Mouse (Mus musculus): ENCODE results near the gene Krtap8-1. TPM values are rescaled to one million over a fixed set of nuclear protein-coding genes. Genes with fewer than 3 reads are reported as not detected.

Gene Krtap8-1
- total RNA-seq, 1 experiment = not detected

DNA sequence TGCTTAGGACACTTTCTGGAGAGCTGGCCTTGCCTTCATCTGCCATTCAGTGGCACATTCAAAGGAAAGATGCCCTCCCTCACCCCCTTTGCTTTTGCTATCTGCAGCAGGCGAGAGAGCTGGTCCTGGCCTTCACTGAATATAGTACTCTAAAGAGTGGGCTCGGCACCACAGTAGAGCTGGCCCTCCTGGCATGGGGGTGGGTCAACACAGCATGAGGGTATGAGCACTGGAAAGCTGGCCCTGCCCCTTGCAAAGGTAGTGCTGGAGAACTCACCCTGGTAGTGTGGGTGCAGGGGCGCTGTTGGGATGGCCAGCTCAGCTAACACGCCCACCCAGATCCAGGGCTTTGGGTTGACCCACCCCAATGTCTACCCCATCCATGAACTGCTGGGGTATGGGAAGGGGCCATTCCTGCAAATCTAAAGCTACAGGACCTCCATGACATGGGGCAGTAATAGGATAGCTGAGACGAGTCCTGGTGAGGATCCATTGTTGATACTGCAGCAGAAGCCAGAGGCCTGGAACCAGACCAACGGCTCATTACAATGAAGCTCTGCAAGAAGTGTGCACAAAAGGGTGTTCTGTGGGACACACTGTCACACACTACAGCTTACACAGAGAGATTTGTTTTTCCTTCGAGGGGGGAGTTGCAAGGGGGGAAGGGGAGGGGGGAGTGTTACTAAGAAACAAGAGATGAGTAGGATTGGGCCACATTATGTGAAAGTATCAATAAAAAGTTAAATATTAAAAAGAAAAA is 7.8 kb upstream of the Krtap8-1 start:
- in situ Hi-C loops (cut with MboI; ENCODE audit: low sequenced_read_pairs in 2 of 2, unreplicated experiment in 2 of 2) = no loop called here
- DNase-seq (ENCODE audit: low read depth, low spot score) = no peak
- no peaks in the 10 kb centered on the region for H3K9me3 ChIP-seq (ENCODE audit: control insufficient read depth, insufficient read depth, low read depth, low read length)
- no peak overlapping the region for H3K4me3 ChIP-seq (ENCODE audit: insufficient read depth in 1 of 2, low read depth in 1 of 2, low read length in 2 of 2, poor library complexity in 1 of 2, severe bottlenecking in 1 of 2)
- H3K27ac ChIP-seq (ENCODE audit: insufficient read depth, low read depth, low read length, poor library complexity, severe bottlenecking) = no peak overlapping the region
- TF ChIP-seq ZC3H11A (IDR thresholded peaks at IDR 0.05; ENCODE audit: borderline replicate concordance, low read depth, low read length) (no peak), MAFK (IDR thresholded peaks at IDR 0.05; ENCODE audit: insufficient read depth, low read depth, low read length) (no peak), ZNF384 (IDR thresholded peaks at IDR 0.05; ENCODE audit: low read depth, low read length) (no peak), HCFC1 (IDR thresholded peaks at IDR 0.05; ENCODE audit: borderline replicate concordance, insufficient read depth, low read length) (no peak), CHD2 (IDR thresholded peaks at IDR 0.05; ENCODE audit: low read depth, low read length) (no peak)
- H3K4me1 ChIP-seq (ENCODE audit: control insufficient read depth in 2 of 2, insufficient read depth in 2 of 2, low read length in 2 of 2, poor library complexity in 1 of 2) = no peaks in the 10 kb centered on the region
- H3K9ac ChIP-seq (ENCODE audit: insufficient read depth, low read depth, low read length, poor library complexity, severe bottlenecking) = no peak overlapping the region
- H3K36me3 ChIP-seq (ENCODE audit: control insufficient read depth, insufficient read depth, low read length, poor library complexity, severe bottlenecking) = no peaks in the 10 kb centered on the region

DNA sequence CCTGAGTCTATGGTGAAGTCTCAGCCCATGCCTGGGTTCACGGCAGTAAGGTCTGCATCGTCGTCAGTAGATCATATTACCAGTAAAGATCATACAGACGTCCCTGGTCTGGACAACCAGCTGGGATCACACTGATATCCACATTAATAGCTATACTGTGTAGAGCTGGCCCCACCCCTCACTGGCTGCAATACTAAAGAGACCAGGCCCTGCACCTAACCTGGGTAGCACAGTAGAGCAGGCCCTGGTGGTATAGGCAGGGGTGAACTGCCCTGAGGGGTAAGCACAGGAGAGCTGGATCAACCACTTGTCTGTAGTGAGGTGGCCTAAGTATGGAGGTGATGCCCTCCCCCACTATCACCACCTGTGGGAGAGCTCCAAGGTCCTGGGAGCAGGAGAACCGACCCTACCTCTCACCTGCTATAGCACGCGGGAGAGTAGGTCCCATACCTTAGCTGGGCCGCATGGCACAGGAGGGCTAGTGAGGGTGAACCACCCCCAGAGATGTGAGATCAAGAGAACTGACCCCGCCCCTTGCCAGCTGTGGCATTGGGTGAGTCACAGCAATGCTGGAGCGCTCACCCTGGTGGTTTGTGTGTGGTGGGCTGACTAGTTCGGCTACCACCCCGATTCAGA is 10.0 kb downstream of the Krtap8-1 start:
- TF ChIP-seq HCFC1 (IDR thresholded peaks at IDR 0.05; ENCODE audit: borderline replicate concordance, insufficient read depth, low read length) (no peak), ZNF384 (IDR thresholded peaks at IDR 0.05; ENCODE audit: low read depth, low read length) (no peak), CHD2 (IDR thresholded peaks at IDR 0.05; ENCODE audit: low read depth, low read length) (no peak), ZC3H11A (IDR thresholded peaks at IDR 0.05; ENCODE audit: borderline replicate concordance, low read depth, low read length) (no peak), MAFK (IDR thresholded peaks at IDR 0.05; ENCODE audit: insufficient read depth, low read depth, low read length) (no peak)
- Histone ChIP-seq H3K9me3 (ENCODE audit: control insufficient read depth, insufficient read depth, low read depth, low read length) (no peaks in the 10 kb centered on the region), H3K4me1 (ENCODE audit: control insufficient read depth in 2 of 2, insufficient read depth in 2 of 2, low read length in 2 of 2, poor library complexity in 1 of 2) (no peaks in the 10 kb centered on the region), H3K9ac (ENCODE audit: insufficient read depth, low read depth, low read length, poor library complexity, severe bottlenecking) (no peak overlapping the region), H3K4me3 (ENCODE audit: insufficient read depth in 1 of 2, low read depth in 1 of 2, low read length in 2 of 2, poor library complexity in 1 of 2, severe bottlenecking in 1 of 2) (no peak overlapping the region), H3K36me3 (ENCODE audit: control insufficient read depth, insufficient read depth, low read length, poor library complexity, severe bottlenecking) (no peaks in the 10 kb centered on the region), H3K27ac (ENCODE audit: insufficient read depth, low read depth, low read length, poor library complexity, severe bottlenecking) (no peak overlapping the region)
- in situ Hi-C loops (cut with MboI; ENCODE audit: low sequenced_read_pairs in 2 of 2, unreplicated experiment in 2 of 2) = no loop called here
- no peak for DNase-seq (ENCODE audit: low read depth, low spot score)

DNA sequence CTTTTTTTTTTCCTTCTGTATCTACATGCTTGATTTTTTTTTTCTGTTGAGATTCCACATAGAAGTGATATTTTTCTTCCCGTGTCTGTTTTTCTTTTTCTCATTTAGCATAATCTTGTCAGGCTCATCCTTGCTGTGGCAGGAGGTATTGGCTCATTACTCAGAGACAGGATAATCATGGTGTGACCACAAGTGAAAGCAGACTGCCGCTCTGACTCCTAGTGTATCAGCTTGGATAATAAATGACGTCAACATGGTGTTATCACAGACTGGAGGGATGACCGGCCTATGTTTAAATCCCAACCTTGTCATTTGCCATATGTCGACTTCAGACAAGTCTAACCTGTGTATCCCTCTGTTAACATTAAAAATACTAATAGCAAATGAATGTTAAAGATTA is 26.6 kb downstream of the Krtap8-1 start:
- no peak overlapping the region for H3K27ac ChIP-seq (ENCODE audit: insufficient read depth, low read depth, low read length, poor library complexity, severe bottlenecking)
- H3K36me3 ChIP-seq (ENCODE audit: control insufficient read depth, insufficient read depth, low read length, poor library complexity, severe bottlenecking) = no peaks in the 10 kb centered on the region
- no peaks in the 10 kb centered on the region for H3K9me3 ChIP-seq (ENCODE audit: control insufficient read depth, insufficient read depth, low read depth, low read length)
- no peaks in the 10 kb centered on the region for H3K4me1 ChIP-seq (ENCODE audit: control insufficient read depth in 2 of 2, insufficient read depth in 2 of 2, low read length in 2 of 2, poor library complexity in 1 of 2)
- DNase-seq (ENCODE audit: low read depth, low spot score) = no peak
- in situ Hi-C loops (cut with MboI; ENCODE audit: low sequenced_read_pairs in 2 of 2, unreplicated experiment in 2 of 2) = no loop called here
- no peak overlapping the region for H3K4me3 ChIP-seq (ENCODE audit: insufficient read depth in 1 of 2, low read depth in 1 of 2, low read length in 2 of 2, poor library complexity in 1 of 2, severe bottlenecking in 1 of 2)
- TF ChIP-seq MAFK (IDR thresholded peaks at IDR 0.05; ENCODE audit: insufficient read depth, low read depth, low read length) = no peak
- TF ChIP-seq CHD2 (IDR thresholded peaks at IDR 0.05; ENCODE audit: low read depth, low read length) = no peak
- no peak for TF ChIP-seq HCFC1 (IDR thresholded peaks at IDR 0.05; ENCODE audit: borderline replicate concordance, insufficient read depth, low read length)
- no peak for TF ChIP-seq ZNF384 (IDR thresholded peaks at IDR 0.05; ENCODE audit: low read depth, low read length)
- no peak for TF ChIP-seq ZC3H11A (IDR thresholded peaks at IDR 0.05; ENCODE audit: borderline replicate concordance, low read depth, low read length)
- no peak overlapping the region for H3K9ac ChIP-seq (ENCODE audit: insufficient read depth, low read depth, low read length, poor library complexity, severe bottlenecking)

Other genes starting within 250 kb of the Krtap8-1 start
- gene Krtap21-1, start 84.1 kb downstream of the Krtap8-1 start, total RNA-seq (2012; rRNA removed) = not detected in 2 replicates
- not detected in 2 replicates for gene Krtap6-2, start 67.8 kb downstream of the Krtap8-1 start, total RNA-seq (2012; rRNA removed)
- gene Krtap7-1, start 20.4 kb upstream of the Krtap8-1 start, total RNA-seq (2012; rRNA removed) = not detected in 2 replicates
- gene Krtap11-1, start 83.2 kb upstream of the Krtap8-1 start, total RNA-seq (2012; rRNA removed) = not detected in 2 replicates